Mouse (Mus musculus): ENCODE measurements around the gene Serinc4. TPM values are rescaled to one million over a fixed set of nuclear protein-coding genes. Genes with fewer than 3 reads are reported as not detected.

Serinc4 gene
- total RNA-seq, 2 experiments from 2014 or later, result 0.27 to 0.39 TPM

- intact Hi-C loops (cut with DNase I), result loop anchor here (5.0 kb wide), 1 partner anchor 37 kb away; the partner anchor contains the start of genes Catsper2 and Pdia3
- no peak for DNase-seq (ENCODE audit: low spot score in 2 of 2)
Measured at GRCm38 (mm10) chr2:121449545-121450011, 7.0 kb downstream of the Serinc4 start.

- DNase-seq (ENCODE audit: low spot score in 2 of 2), result peak; percentile 99
- intact Hi-C loops (cut with DNase I), result loop anchor here (5.0 kb wide), 1 partner anchor 37 kb away; the partner anchor contains the start of genes Catsper2 and Pdia3
Measured at GRCm38 (mm10) chr2:121448739-121449535, 7.6 kb downstream of the Serinc4 start, which contains the start of gene Serf2. TSS of gene Serf2 (plus strand) at chr2:121449195.

- intact Hi-C loops (cut with DNase I), result loop anchor here (5.0 kb wide), 1 partner anchor 36 kb away; the partner anchor contains the start of genes Catsper2 and Pdia3
- no peak for DNase-seq (ENCODE audit: low spot score in 2 of 2)
Measured at GRCm38 (mm10) chr2:121448136-121448535, 8.4 kb downstream of the Serinc4 start.

DNA sequence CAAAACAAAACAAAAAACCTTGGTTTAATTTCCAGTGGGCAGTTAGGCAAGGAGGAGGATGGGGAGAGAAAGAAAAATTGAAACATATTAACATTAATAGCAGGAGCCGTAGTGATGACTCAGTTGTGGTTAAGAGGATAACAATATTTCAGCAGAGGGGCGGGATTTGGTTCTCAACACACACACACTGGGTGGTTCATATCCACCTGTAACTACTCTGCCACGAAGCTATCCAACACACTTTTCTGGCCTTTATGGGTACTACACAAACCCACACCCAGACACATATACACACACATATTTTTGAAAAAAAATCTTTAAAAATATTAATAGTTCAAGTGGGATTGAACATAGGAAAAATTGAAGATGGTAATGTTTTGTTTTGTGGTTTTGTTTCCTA lies 9.6 kb downstream of the Serinc4 start:
- intact Hi-C loops (cut with DNase I), result loop anchor here (5.0 kb wide), 1 partner anchor 35 kb away; the partner anchor contains the start of genes Catsper2 and Pdia3

DNA sequence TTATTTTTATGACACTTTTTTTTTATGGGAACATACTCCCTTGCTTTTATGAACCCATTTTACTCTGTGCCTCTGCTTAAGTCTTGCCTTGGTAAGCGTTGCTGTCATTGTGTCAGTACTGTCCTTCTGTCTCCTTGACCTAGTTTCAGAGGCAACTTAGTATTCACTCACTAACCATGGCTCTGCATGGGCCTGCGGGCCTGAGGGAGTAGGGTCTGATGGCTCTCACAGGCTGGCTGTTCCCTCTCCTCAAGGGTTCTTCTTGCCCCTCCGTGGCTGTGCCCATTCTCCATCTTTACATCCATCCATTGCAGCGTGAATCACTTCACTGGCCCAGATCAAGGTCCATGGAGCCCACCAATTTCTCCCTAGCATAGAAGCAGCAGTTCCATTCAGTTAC lies 10.1 kb downstream of the Serinc4 start:
- intact Hi-C loops (cut with DNase I), result loop anchor here (5.0 kb wide), 1 partner anchor 34 kb away; the partner anchor contains the start of genes Catsper2 and Pdia3
- DNase-seq (ENCODE audit: low spot score in 2 of 2), result no peak

More for the DNA sequence above, 9.6 kb downstream of the Serinc4 start:
- DNase-seq (ENCODE audit: low spot score in 2 of 2), result no peak

DNA sequence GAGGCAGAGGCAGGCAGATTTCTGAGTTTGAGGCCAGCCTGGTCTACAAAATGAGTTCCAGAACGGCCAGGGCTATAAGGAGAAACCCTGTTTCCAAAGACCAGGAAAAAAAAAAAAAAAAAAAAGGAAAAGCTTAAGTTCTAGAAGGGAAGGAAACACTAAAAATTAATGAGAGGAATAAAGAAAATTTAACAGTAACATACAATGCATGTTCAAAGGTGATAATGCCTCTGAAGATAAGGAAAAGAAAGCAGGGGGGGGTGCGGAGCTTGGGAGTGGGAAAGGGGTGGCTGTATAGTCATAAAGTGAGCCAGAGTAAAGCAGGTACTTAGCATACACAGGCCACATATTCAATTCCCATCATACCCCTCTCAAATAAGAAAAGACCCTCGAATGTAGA lies 11.5 kb downstream of the Serinc4 start:
- DNase-seq (ENCODE audit: low spot score in 2 of 2), result no peak
- intact Hi-C loops (cut with DNase I), result loop anchor here (5.0 kb wide), 1 partner anchor 33 kb away; the partner anchor contains the start of genes Catsper2 and Pdia3

DNA sequence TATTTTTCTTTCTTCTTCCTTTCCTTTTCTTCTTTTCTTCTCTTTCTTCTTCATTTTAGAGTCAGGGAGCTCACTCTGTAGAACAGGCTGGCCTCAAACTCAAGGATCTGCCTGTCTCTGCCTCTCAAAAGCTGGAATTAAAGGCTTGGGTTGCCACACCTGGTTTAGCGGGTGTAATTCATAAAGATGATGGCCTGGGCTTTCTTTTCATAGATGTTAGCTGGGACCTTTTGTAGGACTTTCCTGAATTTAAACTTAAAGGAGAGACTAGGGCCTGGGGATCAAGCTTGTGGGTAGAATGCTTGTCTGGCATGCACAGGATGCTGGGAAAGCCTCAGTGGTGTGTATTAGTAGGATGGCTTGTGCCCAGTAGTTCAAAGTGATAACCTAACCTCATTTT lies 12.4 kb downstream of the Serinc4 start, which contains the start of gene Ell3:
Gene Ell3 (minus strand): TSS at position 101 of the 400 bp plus-strand sequence.
- intact Hi-C loops (cut with DNase I), result no loop called here
- no peak for DNase-seq (ENCODE audit: low spot score in 2 of 2)

GRCm38 (mm10) chr2:121443068-121443349 lies 13.6 kb downstream of the Serinc4 start:
- intact Hi-C loops (cut with DNase I), result no loop called here
- DNase-seq (ENCODE audit: low spot score in 2 of 2), result no peak

DNA sequence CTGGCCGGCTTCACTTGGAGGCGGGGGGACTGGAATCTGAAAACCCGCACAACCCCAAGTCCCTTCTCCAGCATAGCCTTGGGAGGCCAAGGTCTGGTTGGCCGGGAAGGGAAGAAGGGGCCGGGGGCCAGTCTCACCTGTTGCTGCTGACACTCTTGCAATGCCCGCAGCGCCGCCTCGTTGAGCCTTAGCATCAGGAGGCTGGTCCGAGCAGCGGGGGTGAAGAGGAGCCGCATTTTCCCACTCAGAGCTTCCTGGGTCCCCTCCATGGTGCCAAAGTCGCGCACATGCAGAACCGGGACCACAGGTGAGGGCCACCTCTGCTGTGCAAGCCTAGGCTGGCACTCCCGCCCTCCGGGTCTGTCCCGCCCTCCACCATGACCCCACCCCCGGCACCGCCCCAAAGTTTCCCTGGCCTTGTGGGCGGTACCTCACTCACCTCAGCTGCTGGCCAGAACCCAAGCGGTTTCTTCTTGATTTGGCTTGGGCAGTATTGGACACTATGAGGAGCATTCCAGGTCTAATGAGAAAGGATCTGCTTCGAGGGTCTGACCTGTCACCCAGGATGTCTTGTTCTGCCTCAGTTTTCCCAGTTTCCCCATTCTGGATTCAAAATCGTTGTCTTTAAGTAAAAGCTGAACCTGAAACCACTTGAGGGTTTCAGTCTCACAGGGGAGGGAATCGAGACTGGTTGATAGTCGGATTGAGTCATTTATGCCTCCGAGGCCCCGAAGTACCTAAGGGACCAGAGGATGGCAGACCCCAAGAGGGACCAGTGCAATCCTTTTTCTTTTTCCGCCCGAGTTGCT lies 14.1 kb downstream of the Serinc4 start:
- DNase-seq (ENCODE audit: low spot score in 2 of 2), result no peak

GRCm38 (mm10) chr2:121441800-121442199 lies 14.8 kb downstream of the Serinc4 start:
- DNase-seq (ENCODE audit: low spot score in 2 of 2), result no peak
- intact Hi-C loops (cut with DNase I), result no loop called here

More for the DNA sequence above, 14.1 kb downstream of the Serinc4 start:
- intact Hi-C loops (cut with DNase I), result no loop called here

GRCm38 (mm10) chr2:121440834-121441605 lies 15.6 kb downstream of the Serinc4 start:
- intact Hi-C loops (cut with DNase I), result no loop called here
- DNase-seq (ENCODE audit: low spot score in 2 of 2), result no peak

DNA sequence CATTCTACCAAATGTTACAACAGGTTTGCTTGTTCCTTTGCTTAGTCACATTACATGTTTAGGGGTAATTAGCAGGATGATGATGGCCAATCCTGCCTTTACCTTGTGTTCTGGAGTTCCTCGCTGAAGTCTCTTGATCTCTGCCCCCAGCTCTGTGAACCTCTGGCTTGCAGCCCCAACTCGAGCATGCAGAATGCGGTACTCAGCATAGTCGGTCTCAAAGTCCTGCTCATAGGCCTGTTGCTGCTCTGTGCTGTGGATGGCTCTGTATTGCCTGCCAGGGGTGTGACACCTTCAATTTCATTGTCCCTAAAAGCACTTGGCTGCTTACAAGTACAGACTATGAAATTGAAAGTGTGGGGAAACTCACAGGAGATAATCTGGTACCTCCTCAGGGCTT lies 16.8 kb downstream of the Serinc4 start:
- intact Hi-C loops (cut with DNase I), result no loop called here
- no peak for DNase-seq (ENCODE audit: low spot score in 2 of 2)

GRCm38 (mm10) chr2:121434854-121435253 lies 21.7 kb downstream of the Serinc4 start:
- intact Hi-C loops (cut with DNase I), result no loop called here
- no peak for DNase-seq (ENCODE audit: low spot score in 2 of 2)

- intact Hi-C loops (cut with DNase I), result no loop called here
Measured at GRCm38 (mm10) chr2:121425890-121426289, 30.7 kb downstream of the Serinc4 start.

GRCm38 (mm10) chr2:121423166-121423565 lies 33.4 kb downstream of the Serinc4 start:
- no peak for DNase-seq (ENCODE audit: low spot score in 2 of 2)
- intact Hi-C loops (cut with DNase I), result no loop called here

More at GRCm38 (mm10) chr2:121425890-121426289, 30.7 kb downstream of the Serinc4 start:
- no peak for DNase-seq (ENCODE audit: low spot score in 2 of 2)

GRCm38 (mm10) chr2:121418476-121418875 lies 38.1 kb downstream of the Serinc4 start:
- intact Hi-C loops (cut with DNase I), result no loop called here
- no peak for DNase-seq (ENCODE audit: low spot score in 2 of 2)

- intact Hi-C loops (cut with DNase I), result no loop called here
Measured at GRCm38 (mm10) chr2:121416356-121416755, 40.2 kb downstream of the Serinc4 start.

GRCm38 (mm10) chr2:121415591-121415990 lies 41.0 kb downstream of the Serinc4 start:
- DNase-seq (ENCODE audit: low spot score in 2 of 2), result no peak
- intact Hi-C loops (cut with DNase I), result no loop called here

More at GRCm38 (mm10) chr2:121416356-121416755, 40.2 kb downstream of the Serinc4 start:
- no peak for DNase-seq (ENCODE audit: low spot score in 2 of 2)

DNA sequence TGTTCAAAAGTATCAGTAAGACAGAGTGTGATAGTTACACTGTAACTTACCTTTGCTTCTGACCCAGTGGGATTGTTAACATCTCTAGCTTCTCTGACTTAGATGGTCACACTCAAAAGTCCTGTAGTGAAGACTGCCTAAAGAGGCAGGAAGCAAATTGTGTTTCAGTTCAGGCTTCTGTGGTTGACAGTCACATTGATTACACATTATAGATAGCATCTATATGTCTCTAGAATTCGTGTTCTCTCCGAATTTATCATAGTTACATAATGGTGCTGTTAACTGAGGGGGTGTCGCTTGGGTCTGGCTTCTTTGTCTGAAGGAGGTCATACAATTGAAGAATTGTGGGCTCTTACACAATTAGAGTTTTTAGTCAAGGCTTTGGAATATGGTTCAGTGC lies 41.5 kb downstream of the Serinc4 start:
- intact Hi-C loops (cut with DNase I), result no loop called here
- no peak for DNase-seq (ENCODE audit: low spot score in 2 of 2)

Data from left cerebral cortex, postnatal 36 days (tissue).